8 mouse cellular contexts compared by ENCODE assay signal in the genomic region with DNA sequence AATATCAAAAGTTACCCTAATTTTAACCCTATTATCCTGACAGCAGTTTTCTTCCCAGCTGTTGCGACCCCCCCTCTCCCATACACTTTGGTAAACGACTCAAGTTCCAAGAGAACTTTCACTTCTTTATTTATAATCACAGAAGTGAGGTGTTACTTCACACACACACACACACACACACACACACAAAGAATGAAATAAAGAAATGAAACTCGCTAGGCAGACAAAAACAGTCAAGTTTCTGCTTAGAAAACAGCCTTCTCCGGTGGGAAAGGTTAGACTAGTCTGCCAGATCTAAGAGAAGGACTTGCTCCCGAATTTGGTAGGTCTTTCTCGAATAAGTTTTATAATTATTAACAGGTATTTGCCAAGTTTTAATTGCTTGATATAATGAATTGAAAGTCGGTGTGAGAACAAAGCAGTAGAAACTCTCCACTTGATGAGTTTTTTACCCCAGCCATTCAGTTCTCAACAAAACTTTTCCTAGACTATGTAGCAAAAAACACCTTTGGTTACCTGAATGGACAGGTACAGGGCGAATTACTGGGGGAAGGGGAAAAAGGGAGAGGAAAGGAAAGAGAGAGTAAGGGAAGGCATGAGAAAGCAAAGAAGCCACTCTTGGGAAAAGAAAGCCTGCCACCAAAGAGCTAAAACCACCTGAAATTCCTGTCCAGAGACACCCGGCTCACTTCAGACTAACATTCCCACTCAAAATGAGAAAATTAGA. TPM values are rescaled to one million over a fixed set of nuclear protein-coding genes. Genes with fewer than 3 reads are reported as not detected.
DNase-seq lines count a peak whose midpoint lies in the region; ATAC-seq and TF ChIP-seq lines count a peak whose summit lies in the region.

No protein-coding gene starts in this region.

- H3K4me3 ChIP-seq in heart, embryonic 11.5 days (ENCODE audit: low read depth, low read length) = peak overlapping the region; percentile 86
- peak overlapping the region; percentile 97 for H3K4me3 ChIP-seq in heart, postnatal 0 days (ENCODE audit: low read depth, low read length)

- peak overlapping the region; percentile 82 for H3K27ac ChIP-seq in heart, embryonic 11.5 days (ENCODE audit: low read depth, low read length)
- peak overlapping the region; percentile 97 for H3K27ac ChIP-seq in heart, postnatal 0 days (ENCODE audit: low read depth)

- TF ChIP-seq EP300 in heart, postnatal 0 days (IDR thresholded peaks at IDR 0.05; ENCODE audit: low read depth) = no peak

- TF ChIP-seq CTCF in heart, postnatal 0 days (IDR thresholded peaks at IDR 0.05; ENCODE audit: low read depth) = no peak

- H3K27me3 ChIP-seq in heart, embryonic 11.5 days (ENCODE audit: control insufficient read depth, insufficient read depth, low read length) = no peaks in the 10 kb centered on the region
- H3K27me3 ChIP-seq in heart, postnatal 0 days (ENCODE audit: control insufficient read depth, insufficient read depth, low read length) = no peaks in the 10 kb centered on the region

- peak overlapping the region; percentile 83 for H3K4me2 ChIP-seq in heart, embryonic 11.5 days
- H3K4me2 ChIP-seq in heart, postnatal 0 days (ENCODE audit: low read depth, low read length) = peak overlapping the region; percentile 80

- ATAC-seq in heart, embryonic 11.5 days (replicated peaks; ENCODE audit: insufficient number of reproducible peaks, low FRiP score, low TSS enrichment) = no peak
- ATAC-seq in heart, postnatal 0 days (ENCODE audit: insufficient read depth, low read depth) = no peak
- ATAC-seq in inflammation-experienced regulatory T-cells, adult 6 months = no peak

- H3K36me3 ChIP-seq in heart, embryonic 11.5 days (ENCODE audit: control insufficient read depth, insufficient read depth, low read length) = no peaks in the 10 kb centered on the region
- no peaks in the 10 kb centered on the region for H3K36me3 ChIP-seq in heart, postnatal 0 days (replicated peaks; ENCODE audit: control insufficient read depth, insufficient read depth, low read length)

- H3K9me3 ChIP-seq in heart, embryonic 11.5 days (replicated peaks; ENCODE audit: control insufficient read depth, low read length) = no peaks in the 10 kb centered on the region
- no peaks in the 10 kb centered on the region for H3K9me3 ChIP-seq in heart, postnatal 0 days (replicated peaks; ENCODE audit: control insufficient read depth, low read length)

- H3K9ac ChIP-seq in heart, embryonic 11.5 days (ENCODE audit: low read depth, low read length) = peak overlapping the region; percentile 100
- H3K9ac ChIP-seq in heart, postnatal 0 days (replicated peaks; ENCODE audit: low read depth, low read length) = peak overlapping the region; percentile 99

- H3K4me1 ChIP-seq in heart, embryonic 11.5 days (ENCODE audit: control insufficient read depth, insufficient read depth, low read length) = peaks cover 12% of the 10 kb centered on the region
- H3K4me1 ChIP-seq in heart, postnatal 0 days (ENCODE audit: control insufficient read depth, insufficient read depth) = peaks cover 8% of the 10 kb centered on the region

- no peak for DNase-seq in heart, postnatal 4 days
- peak; percentile 11 for DNase-seq in NIH3T3 (ENCODE audit: low read depth)
- no peak for DNase-seq in heart, postnatal 0 days (ENCODE audit: low spot score)
- peak; percentile 49 for DNase-seq in lung, postnatal 25 days (ENCODE audit: low spot score)
- DNase-seq in right cerebral cortex, postnatal 25 days = no peak
- DNase-seq in layer of hippocampus, adult 9-11 months = no peak

- WGBS in heart, embryonic 11.5 days (ENCODE audit: insufficient replicate concordance) = 6% methylated on average over 9 of the region's 9 CpGs
- WGBS in heart, postnatal 0 days = 11% methylated on average over 9 of the region's 9 CpGs

RNA-seq across cellular contexts. Expression of a gene that starts 5.0 kb away (rescaled TPM):
- polyA plus RNA-seq in heart, embryonic 11.5 days (2014; fragmentation: Nextera tagmentation; extraction: Ambion mirVana) = 27.2 and 27.5 TPM in 2 replicates
- total RNA-seq in heart, postnatal 4 days (2021) = 10 to 100 TPM; 59.7 to 66.5 TPM
- total RNA-seq in heart, postnatal 0 days (2014; rRNA removed; ENCODE audit: low replicate concordance) = 36.4 and 41.2 TPM in 2 replicates
- 13.4 and 13.6 TPM in 2 replicates for polyA plus RNA-seq in heart, postnatal 0 days (2015; fragmentation: Nextera tagmentation; extraction: Ambion mirVana)
- 1 to 10 TPM in 1 of 3 experiments, under 1 TPM in 2; 0.66 to 6.7 (median 0.91) TPM for polyA plus RNA-seq in inflammation-experienced regulatory T-cells, adult 6 months (2017; shearing (Covaris generic))

Comparison
In these comparisons a context has a peak if more than half of its experiments do, and no peak if none do; other contexts are left out.
1. DNase-seq: peak in NIH3T3 (single experiment) and lung, postnatal 25 days (single experiment); none in heart, postnatal 4 days (single experiment), heart, postnatal 0 days (single experiment), right cerebral cortex, postnatal 25 days (single experiment) and layer of hippocampus, adult 9-11 months (single experiment).